Mouse (Mus musculus): Measurements from ENCODE around the gene Timm13.

Timm13 gene

DNA sequence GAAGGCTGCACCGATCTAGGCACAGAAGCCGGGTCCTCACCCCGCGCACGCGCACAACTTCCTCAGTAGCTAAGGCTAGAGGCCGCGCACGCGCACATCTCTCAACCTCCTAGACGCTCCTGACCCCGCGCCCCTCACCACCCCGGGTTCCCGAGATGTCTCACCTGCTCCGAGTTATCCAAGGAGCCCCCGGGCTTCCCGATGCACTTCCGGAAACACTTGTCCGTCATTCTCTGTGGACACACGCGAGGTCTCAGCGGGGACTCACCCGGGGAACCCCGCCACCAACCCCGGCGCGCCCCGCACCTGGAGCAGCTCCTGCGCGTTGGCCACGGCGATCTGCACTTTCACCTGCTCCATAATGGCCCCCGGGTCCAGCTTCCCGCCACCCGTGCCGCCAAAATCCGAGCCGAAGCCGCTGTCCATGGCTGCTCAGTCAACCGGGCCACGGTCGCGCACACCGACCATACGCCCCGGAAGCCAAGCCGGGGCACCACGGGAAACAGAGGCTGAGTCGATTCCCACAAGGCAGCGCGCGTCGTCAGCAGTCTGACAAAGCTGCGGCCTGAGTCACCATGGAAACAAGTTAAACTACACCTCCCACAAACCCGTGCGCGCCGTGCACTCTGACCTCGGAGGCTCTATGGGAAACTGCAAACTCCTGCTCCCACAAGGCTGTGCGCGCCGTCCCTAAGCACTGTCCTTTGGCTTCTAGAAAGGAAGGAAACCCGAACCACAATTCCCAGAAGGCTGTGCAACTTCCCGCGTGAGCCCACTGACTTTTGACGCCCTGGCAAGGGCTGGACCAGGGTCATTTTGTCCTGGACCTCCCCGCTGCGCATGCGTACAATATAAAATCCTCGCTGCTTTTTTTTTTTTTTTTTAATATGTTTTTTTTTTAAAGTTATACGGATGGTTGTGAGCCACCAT is at the start of gene Timm13:
Timm13 (minus strand) TSS at position 652 of the 930 bp plus-strand sequence.
- peak; percentile 99 for DNase-seq

DNA sequence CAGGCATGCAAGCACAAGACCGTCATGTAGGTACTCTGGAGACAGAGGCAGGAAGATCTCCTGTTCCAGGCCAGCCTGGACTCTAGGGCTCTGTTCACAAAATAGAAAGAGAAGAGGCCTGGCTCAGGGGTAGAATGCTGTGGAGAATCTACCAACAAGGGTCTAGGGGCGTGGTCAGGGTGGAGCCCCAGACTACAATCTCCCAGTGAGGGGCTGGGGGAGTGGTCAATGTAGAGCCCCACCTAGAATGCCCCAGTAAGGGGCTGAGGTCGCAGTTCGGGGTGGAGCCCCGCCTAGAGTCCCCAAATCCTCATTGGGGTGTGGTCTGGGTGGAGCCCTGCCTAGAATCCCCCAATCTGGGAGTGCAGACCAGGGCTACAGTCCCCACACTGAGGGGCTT is 49.5 kb upstream of the Timm13 start:
- DNase-seq: no peak

DNA sequence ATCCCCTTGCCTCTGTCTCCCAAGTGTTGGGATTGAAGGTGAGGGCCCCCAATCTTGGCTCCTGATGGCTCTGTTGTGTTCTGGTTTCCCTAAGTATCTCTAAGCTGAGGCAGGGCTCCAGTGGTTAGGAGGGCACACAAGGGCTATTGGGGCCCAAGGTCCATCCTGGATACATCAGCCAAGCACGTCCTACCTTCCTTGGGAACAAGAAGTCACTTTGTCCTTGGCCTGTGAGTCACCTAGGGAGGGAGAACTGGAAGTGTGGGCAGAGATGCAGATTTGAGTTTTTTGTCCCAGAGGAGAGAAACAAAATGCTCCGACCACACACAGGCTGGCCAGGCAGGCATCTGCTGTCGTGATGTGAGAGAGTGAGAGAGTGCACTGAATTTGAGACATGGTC is 48.3 kb upstream of the Timm13 start:
- DNase-seq: no peak

DNA sequence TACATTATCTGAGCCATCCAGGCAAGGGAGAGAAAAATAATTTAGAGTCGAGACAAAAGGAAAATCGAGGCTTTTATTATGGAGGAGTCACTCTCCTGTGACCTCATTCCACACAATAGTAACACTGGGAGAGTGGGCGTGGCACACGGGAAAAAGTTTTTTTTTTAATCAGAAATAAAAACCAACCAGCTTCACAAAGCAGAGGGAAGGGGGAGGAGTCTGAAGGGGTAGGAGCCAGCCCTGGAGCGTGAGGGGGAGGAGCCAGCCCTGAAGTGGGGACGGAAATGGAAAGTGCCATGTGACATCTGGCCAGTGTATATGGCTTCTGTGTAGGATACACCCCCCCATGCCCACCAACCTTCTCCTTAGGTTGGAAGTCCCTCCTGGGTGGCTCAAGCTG is 47.8 kb upstream of the Timm13 start:
- DNase-seq: no peak

DNA sequence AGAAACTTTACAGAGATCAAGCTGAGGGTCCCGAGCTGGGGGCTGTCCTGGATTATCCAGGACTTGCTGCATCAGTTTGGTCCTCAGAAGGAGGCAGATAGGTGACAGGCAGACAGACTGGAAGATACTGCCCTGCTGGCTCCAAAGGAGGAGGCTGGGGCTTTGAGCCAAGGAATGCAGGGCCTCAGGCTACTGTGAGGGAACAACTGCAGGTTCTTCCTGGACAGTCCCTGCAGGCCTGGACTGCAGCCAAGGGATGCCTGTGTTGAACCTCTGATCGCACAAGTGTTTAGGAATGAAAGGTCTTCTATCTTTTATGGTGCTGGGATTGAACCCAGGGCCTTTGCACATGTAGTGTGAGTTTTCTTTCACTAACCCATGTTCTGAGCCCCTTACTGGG is 47.0 kb upstream of the Timm13 start:
- peak; percentile 84 for DNase-seq

DNA sequence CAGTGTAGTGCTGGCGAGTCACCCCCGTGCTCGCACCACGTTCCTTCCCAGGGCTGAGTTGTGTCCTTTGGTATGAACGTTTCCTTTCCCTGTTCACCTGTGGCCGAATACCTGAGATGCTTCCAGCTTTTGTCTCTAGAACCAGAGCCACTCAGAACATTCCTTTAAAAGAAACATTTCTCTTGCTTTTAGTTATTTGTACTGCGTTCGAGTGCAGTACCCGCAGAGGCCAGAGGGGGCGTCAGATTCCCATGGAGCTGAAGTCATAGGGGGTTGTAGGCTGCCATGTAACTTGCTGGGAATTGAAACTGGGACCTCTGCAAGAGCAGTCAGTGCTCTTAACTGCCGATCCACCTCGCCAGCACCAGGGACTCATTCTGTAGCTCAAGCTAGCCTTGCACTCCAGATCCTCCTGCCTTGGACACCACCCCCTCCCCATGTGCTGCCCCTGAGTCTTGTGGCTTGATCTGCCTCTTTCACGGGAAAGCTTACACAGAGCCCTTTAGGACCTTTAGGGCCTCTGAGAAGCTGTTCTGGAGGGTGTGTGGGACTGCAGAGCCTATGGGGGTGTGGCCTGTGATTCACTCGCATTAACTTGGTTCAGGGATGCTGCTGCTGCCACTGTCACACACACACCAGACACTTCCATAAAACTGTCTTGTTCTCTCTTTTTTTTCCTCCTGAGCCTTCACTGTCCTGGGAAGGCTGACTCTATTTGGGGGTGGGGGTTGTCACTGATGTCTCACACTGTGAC is 46.1 kb upstream of the Timm13 start:
- DNase-seq: no peak

DNA sequence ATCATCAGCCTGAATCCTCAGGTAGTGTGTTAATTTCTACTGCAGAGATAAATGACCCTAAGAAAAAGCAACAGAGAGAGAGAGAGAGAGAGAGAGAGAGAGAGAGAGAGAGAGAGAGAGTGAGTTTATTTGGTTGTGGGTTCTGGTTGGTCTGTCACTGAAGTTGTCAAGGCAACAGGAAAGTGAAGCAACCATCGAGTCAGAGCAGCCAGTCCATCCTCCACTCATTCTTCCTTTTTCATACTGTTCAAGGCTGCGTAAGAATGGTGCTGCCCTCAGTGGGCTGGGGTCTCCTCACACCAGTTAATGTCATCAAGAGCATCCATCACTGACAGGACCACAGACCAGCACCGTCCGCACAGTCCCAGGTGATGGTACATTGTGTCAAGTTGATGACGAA is 43.5 kb upstream of the Timm13 start:
- DNase-seq: no peak

DNA sequence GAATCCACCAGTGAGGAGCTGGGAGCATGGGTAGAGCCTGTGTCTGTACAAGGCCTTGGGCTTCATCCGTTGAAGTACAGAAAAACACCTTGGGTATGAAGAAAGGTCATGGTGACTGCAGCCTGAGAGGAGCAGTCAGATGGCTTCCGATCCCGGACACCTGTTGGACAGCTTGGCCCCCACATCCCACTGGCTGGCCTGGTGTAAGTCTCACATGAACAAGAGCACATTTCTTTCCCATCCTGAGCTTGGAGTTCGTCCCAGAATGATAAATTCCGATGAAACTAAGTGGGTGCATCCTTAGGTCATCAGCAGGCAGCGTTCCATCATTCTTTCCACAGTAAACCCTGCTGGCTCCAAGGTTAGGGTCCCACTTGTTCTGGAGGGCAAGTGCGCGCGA is 42.9 kb upstream of the Timm13 start:
- no peak for DNase-seq

DNA sequence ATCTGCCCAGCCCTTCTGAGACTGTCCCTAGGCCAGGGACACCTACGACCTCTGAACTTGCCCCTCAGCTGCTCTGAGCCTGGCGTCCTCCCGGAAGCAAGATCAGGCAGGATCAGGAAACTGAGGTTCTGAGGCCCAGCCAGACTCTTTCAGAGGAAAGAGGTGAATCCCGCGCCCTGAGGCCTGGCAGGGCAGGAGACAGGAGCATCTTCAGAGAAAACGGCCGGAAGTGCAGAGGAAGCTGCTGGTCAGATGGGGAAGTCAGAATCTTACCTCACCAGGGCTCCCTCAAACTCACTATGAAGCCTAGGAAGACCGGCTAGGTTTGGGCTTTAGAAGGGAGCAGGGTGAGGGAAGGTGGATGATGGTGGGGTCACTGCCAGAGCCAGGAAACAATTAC is 42.1 kb upstream of the Timm13 start:
- no peak for DNase-seq

DNA sequence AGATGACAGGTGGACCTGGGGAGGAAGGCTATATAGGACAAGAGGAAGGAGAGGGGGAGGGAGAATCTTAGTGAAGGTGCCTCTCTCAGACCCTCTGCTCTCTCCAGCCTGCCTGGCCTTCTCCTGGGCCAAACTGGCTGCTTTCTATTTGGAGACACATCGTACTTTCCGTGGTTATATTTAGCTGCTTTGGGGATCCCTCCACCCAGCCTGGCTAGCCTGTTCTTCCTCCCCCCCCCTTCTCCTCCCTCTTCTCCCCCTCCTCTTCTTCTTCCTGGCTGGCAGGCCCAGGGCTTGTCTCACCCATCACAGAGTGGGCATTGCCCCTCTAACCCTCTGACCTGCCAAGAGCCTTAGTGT is 40.2 kb upstream of the Timm13 start:
- DNase-seq: no peak

DNA sequence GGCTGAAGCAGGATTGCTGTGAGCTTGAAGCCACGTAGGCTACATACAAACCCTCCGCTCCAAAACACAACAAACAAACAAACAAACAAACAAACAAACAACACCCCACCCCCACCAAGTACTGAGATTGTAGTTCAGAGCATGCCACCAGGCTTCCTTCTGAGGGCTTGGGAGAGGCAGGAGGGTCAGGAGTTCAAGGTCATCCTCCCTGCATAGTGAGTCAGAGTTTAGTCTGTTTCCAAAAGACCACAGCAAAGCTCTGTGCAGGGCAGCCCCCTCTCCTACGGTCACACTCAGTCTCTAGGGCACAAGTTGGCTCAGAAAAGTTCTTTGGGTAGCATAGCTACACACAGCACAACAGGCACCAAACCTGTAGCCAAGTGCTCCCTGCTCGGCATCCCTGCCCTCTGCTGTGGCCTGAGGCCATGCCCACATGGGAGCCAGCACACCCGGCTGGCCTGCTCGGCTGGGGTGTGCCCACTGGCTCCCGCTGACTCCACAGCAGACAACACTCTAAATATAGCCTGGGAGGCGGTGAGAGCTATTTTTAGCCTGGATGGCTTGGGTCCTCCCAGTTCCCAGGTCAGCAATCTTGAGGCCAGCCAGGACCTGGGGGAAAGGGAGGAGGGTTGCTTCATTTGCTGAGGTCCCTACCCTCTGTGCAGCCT is 39.7 kb upstream of the Timm13 start:
- DNase-seq: peak; percentile 85

DNA sequence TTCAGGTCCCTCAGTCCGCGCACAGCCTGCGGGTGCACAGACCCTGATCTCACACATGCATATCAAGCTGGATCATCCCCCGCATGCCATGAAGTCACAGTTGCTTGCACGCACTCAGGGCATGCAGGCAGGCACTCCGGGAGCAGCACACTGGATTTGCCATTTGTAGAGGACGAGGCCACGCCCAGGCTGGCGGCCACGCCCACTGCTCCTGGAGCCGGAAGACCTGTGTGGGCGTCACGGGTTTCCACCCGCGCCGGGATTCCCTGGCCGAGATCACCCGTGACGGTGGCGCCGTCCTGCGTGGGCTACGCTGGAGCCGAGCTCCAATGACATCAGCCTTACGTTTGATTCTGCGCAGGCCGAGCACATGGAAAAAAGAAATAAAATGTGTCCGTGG is 38.9 kb upstream of the Timm13 start:
- DNase-seq: peak; percentile 92

DNA sequence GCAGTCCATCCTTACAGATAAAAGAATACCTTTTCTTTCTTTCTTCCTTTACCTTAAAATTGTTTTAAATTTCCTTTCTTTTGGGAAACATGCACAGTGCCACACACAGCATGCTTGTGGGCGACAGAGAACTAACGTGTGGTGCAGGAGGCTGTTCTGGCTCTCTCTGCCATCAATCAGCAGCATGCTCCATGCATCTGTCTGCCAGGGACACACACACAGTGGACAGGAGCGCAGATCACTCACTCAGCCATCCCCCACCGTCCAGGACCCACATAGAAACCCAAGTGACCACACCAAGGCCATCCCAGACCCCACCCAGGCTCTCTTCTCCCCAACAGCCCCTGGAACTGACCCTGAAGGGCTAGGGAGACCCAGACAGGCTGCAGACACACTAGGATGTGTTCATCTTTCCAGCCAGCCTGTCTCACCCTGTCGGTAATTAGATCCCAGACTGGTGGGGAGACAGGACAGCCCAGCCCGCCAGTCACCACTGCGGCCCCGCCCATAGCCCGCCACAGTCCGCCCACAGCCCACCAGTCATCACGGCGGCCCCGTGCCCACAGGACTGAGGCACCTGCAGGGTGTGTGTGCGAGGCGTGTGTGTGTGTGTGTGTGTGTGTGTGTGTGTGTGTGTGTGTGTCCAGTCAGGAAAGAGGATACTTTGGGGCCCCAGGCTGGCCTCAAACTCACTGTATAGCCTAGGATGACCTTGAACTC is 38.2 kb upstream of the Timm13 start:
- DNase-seq: no peak

DNA sequence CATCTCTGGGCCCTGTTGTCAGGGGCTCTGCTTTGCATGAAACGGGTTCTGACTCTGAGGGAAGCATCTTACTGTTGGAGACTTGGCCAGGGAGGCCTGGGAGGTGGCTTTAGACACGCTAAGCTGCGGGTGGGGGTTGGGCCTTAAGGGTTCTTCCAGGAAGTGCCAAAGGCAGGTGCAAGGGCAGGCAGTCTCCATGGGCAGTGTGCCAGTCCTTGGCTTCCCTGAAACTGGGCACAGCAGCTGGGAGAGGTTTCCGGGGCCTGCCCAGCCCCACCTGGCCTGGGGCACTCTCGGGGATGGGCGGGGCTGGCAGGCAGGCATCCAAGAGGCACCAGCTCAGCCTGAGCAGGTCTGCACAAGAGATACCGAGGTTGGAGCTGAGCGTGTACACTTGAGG is 36.9 kb upstream of the Timm13 start:
- DNase-seq: peak; percentile 88

DNA sequence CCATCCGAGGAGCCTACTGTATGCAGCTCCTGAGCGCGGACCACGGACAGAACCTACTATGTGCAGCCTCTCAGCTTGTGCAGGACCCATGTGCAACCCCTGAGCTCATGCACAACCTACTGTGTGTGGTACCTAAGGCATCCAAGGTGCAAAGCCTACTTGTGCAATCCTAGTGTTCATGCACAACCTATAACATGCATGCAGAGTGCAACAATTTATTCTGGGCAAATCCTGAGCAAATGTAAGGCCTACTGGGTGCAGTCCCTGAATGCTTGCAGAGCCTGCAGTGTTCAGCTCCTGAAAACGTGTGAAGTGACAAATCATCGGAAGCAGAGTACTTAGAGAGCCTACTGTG is 36.0 kb upstream of the Timm13 start:
- DNase-seq: no peak

DNA sequence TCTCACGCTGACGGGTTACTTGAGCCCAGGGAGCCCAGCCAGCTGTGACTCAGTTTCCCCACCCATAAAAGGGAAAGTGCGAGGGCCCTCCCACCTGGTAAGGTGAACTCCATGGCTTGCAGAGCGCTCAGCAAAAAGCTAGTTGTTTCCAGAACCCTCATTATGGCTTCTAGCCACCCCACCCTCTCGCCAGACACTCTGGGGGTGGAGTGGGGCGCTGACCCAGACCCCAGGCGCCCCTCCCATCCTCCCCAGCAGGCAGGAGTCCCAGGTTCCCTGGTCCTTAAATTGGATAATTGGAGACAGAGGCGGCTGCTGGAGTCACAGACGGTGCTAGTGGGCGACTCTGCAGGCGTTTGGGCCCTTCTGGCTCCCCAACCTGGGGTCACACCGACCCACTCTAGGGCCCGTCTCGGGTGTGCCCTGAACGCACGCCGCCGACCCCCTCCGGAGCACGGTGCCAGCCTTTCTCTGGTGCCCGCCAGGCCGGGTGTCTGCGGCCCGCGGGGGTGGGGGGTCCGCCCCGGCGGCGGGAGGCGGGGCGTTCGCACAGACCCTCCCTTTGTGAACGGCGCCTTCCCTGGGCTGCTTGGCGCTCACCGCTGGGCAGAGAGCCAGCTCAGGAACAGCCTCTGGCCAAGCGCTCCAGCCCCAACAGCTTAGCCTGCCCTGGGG is 35.5 kb upstream of the Timm13 start:
- DNase-seq: peak; percentile 84

DNA sequence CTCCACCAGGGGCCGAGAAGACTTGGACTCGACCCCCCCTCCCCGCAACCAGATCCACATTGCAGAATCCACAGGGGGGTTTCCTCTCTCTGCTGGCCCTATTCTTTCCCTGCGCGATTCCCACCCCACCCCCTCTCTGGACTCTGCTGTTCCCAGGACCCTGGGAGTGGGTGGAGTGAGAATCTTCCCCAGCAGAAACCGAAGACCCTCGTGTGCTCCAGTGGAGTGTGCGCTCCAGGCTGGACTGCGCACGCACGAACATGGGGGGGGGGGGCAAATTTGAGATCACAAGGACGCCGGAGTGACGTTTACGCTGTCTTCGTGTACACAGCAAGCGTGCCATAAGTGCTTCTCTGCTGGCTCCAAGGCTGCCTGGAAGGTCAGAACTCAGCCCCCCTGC is 34.9 kb upstream of the Timm13 start:
- DNase-seq: no peak

DNA sequence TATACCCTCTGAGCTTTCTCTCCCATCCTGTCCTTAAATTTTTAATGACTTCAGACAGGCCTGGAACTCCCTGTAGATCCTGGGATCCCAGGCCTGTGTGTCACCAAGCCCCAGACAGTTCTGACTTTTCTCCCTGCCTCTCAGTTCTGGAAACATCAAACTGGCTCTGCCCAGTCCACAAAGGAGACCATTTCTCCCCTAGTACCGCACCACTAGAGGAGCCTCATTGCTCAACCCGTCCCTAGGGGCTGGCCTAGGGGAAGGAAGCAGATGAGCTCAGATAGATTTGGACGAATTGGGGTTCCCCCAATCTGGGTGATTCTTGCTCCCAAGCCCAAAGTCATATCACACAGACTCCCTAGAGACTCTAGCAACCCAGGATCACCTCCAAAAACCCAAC is 34.5 kb upstream of the Timm13 start:
- DNase-seq: no peak

DNA sequence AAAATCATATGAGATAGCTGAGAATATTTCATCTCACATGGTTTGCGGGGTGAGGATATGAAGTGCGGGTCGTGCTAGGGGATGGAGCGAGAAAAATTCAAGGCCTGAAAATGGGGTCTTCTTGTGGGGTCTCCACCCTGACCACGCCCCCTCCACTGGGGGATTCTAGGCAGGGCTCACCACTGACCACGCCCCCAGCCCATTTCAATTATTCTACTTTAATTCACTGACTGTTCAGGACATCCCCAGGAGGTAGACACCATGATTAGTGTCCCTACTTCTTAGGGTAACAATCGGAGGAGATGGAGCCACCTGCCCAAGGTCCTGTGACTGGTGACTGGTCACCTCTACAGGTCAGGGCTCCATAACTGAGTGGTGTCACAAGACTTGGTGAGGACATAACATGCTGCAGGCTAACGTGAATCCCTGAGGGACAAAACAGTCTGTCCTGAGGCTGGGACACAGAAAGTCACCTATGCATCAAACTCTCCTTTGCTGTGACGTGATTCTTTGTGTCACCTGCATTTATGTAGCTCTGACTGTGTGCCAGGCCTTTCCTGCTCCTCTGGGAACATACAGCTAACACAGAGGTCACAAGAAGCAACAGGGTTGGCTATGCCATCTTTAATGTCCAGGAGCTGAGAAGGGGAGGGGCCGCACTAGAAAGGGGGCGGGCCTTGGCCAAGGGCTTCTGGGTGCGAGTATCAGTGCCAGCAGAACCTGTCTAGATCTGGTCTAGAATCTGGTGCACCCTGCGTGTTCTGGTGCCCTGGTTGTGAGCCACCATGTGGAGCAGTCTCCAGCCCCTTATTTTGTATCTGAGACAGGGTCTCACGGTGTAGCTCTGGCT is 33.6 kb upstream of the Timm13 start:
- no peak for DNase-seq

DNA sequence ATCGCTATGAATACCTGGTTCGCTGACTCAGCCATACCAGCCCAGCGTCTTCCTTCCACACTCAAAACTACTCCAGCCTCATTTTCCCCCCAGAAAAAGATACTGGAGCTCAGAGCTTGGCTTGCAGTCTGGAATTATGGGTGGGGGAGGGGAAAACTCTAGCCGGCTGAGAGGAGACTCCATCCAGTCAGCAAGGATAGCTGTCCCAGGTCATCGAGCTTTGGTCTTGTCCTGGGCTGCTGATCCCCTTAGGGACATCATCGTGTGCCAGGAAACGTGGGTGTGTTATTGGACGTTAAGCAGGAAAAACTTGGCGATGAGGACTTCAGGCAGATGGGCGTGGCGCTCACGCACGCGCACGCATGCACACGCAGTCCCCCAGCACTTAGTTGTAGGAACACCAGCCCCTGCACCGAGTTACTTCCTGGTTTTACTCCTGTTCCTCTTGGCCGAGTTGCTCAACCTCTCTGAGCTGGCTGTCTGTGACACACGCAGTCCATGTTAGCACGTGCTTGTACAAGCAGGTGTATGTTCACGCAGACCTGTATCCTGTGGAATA is 32.7 kb upstream of the Timm13 start:
- DNase-seq: no peak

All from kidney, postnatal 14 days (tissue).